Mouse (Mus musculus): ENCODE data around the gene Eef2. TPM values are rescaled to one million over a fixed set of nuclear protein-coding genes. Genes with fewer than 3 reads are reported as not detected.

The Eef2 gene
- polyA plus RNA-seq, 1 experiment, result 538 TPM

- Histone ChIP-seq H3K4me1 (ENCODE audit: control insufficient read depth, insufficient read depth, insufficient read length, low read length) (peaks cover 8% of the 10 kb centered on the region), H3K27ac (replicated peaks; ENCODE audit: low read depth, low read length) (no peak overlapping the region), H3K4me3 (ENCODE audit: insufficient read depth, low read depth, low read length) (no peak overlapping the region)
Observed at GRCm38 (mm10) chr10:81229735-81230437, 53.5 kb downstream of the Eef2 start.

DNA sequence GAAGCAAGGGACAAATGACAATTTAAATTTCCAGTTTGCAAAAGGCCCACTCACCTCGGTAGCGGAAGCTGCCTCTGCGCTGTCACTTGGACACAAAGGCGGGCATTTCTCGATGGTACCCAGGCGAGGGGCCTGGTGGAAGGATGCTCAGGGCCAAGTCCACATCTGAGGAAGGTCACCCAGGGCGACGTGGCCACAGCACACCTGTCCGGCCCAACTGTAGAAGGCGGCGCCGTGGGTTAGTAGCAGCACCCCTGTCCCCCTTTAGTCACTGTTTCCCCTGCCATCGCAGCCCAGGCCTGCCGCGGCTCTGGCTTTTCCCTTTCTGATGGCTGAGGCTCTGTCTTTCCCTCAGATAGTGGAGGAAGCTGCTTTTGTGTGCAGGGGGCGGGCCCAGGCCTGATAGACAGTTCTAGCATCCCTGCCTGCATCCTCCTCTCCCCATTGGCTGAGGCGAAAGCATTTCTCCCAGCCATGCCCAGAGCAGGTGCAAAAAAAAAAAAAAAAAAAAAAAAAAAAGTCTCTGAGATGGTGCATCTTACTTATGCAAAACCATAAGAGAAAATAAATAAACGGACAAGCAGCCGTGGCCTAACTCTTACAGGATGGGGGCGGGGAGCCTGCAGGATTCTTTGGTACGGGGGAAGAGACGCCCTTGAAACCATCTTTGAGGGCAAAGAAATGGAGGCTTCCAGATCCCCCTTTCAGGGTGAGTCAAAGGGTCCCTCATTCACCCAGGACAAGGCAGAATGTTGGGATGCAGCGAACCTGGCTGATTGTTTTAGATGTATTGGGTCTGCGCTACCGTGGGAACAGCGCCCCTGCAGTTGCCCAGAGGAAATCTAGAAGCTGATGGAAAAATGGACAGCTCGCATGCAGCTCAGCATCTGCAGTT is 54.3 kb downstream of the Eef2 start, which contains the start of gene Atcay:
TSS of gene Atcay (minus strand) at position 396 of the 895 bp plus-strand sequence.
- Histone ChIP-seq H3K27ac (replicated peaks; ENCODE audit: low read depth, low read length) (no peak within 1 kb of the TSS), H3K4me1 (ENCODE audit: control insufficient read depth, insufficient read depth, insufficient read length, low read length) (peaks cover 12% of the 10 kb centered on the region), H3K4me3 (ENCODE audit: insufficient read depth, low read depth, low read length) (no peak within 1 kb of the TSS)

GRCm38 (mm10) chr10:81231436-81231835 is 55.0 kb downstream of the Eef2 start:
- peaks cover 12% of the 10 kb centered on the region for H3K4me1 ChIP-seq (ENCODE audit: control insufficient read depth, insufficient read depth, insufficient read length, low read length)
- no peak overlapping the region for H3K27ac ChIP-seq (replicated peaks; ENCODE audit: low read depth, low read length)

More at GRCm38 (mm10) chr10:81231436-81231835, 55.0 kb downstream of the Eef2 start:
- H3K4me3 ChIP-seq (ENCODE audit: insufficient read depth, low read depth, low read length), result no peak overlapping the region

Other genes starting within 250 kb of the Eef2 start
- 7.2 and 10.3 TPM in 2 replicates for gene Gadd45b, start 246.6 kb upstream of the Eef2 start, polyA plus RNA-seq (2012; ENCODE audit: insufficient read depth, insufficient read length, missing spikeins)
- gene Gng7, start 161.7 kb upstream of the Eef2 start, polyA plus RNA-seq (2012; ENCODE audit: insufficient read depth, insufficient read length, missing spikeins), result 6.4 and 9.0 TPM in 2 replicates
- gene Diras1, start 151.0 kb upstream of the Eef2 start, polyA plus RNA-seq (2012; ENCODE audit: insufficient read depth, insufficient read length, missing spikeins), result not detected in 2 replicates
- 7.0 and 12.1 TPM in 2 replicates for gene Slc39a3, start 139.2 kb upstream of the Eef2 start, polyA plus RNA-seq (2012; ENCODE audit: insufficient read depth, insufficient read length, missing spikeins)
- 130 and 139 TPM in 2 replicates for gene Sgta, start 116.5 kb upstream of the Eef2 start, polyA plus RNA-seq (2012; ENCODE audit: insufficient read depth, insufficient read length, missing spikeins)
- gene Thop1, start 106.6 kb upstream of the Eef2 start, polyA plus RNA-seq (2012; ENCODE audit: insufficient read depth, insufficient read length, missing spikeins), result 7.0 and 11.3 TPM in 2 replicates
- gene Creb3l3, start 77.8 kb upstream of the Eef2 start, polyA plus RNA-seq (2012; ENCODE audit: insufficient read depth, insufficient read length, missing spikeins), result not detected in 2 replicates
- 64.4 and 88.3 TPM in 2 replicates for gene Map2k2, start 70.7 kb upstream of the Eef2 start, polyA plus RNA-seq (2012; ENCODE audit: insufficient read depth, insufficient read length, missing spikeins)
- gene Zbtb7a, start 41.4 kb upstream of the Eef2 start, polyA plus RNA-seq (2012; ENCODE audit: insufficient read depth, insufficient read length, missing spikeins), result 28.4 and 29.6 TPM in 2 replicates
- gene Pias4, start 8.7 kb upstream of the Eef2 start, polyA plus RNA-seq (2012; ENCODE audit: insufficient read depth, insufficient read length, missing spikeins), result 10.3 and 13.4 TPM in 2 replicates
- gene Dapk3, start 6.4 kb downstream of the Eef2 start, polyA plus RNA-seq (2012; ENCODE audit: insufficient read depth, insufficient read length, missing spikeins), result 15.7 and 31.7 TPM in 2 replicates
- gene 4930442H23Rik, start 7.2 kb downstream of the Eef2 start, polyA plus RNA-seq (2012; ENCODE audit: insufficient read depth, insufficient read length, missing spikeins), result not detected in 2 replicates
- gene Nmrk2, start 25.4 kb downstream of the Eef2 start, polyA plus RNA-seq (2012; ENCODE audit: insufficient read depth, insufficient read length, missing spikeins), result 1.4 TPM in 1 of 2 replicates, not detected in the other
- not detected in 2 replicates for gene Atcay, start 54.2 kb downstream of the Eef2 start, polyA plus RNA-seq (2012; ENCODE audit: insufficient read depth, insufficient read length, missing spikeins)
- 0.32 and 1.2 TPM in 2 replicates for gene Zfr2, start 56.5 kb downstream of the Eef2 start, polyA plus RNA-seq (2012; ENCODE audit: insufficient read depth, insufficient read length, missing spikeins)
- gene Matk, start 76.3 kb downstream of the Eef2 start, polyA plus RNA-seq (2012; ENCODE audit: insufficient read depth, insufficient read length, missing spikeins), result not detected in 2 replicates
- 122 and 144 TPM in 2 replicates for gene Mrpl54, start 90.3 kb downstream of the Eef2 start, polyA plus RNA-seq (2012; ENCODE audit: insufficient read depth, insufficient read length, missing spikeins)
- 59.5 and 82.7 TPM in 2 replicates for gene Apba3, start 90.3 kb downstream of the Eef2 start, polyA plus RNA-seq (2012; ENCODE audit: insufficient read depth, insufficient read length, missing spikeins)
- gene Tjp3, start 115.0 kb downstream of the Eef2 start, polyA plus RNA-seq (2012; ENCODE audit: insufficient read depth, insufficient read length, missing spikeins), result 1.6 TPM in 1 of 2 replicates, not detected in the other
- gene Pip5k1c, start 116.3 kb downstream of the Eef2 start, polyA plus RNA-seq (2012; ENCODE audit: insufficient read depth, insufficient read length, missing spikeins), result 10.6 and 12.4 TPM in 2 replicates
- 8.4 and 9.6 TPM in 2 replicates for gene Cactin, start 144.5 kb downstream of the Eef2 start, polyA plus RNA-seq (2012; ENCODE audit: insufficient read depth, insufficient read length, missing spikeins)
- gene Tbxa2r, start 152.1 kb downstream of the Eef2 start, polyA plus RNA-seq (2012; ENCODE audit: insufficient read depth, insufficient read length, missing spikeins), result not detected in 2 replicates
- gene Gipc3, start 166.6 kb downstream of the Eef2 start, polyA plus RNA-seq (2012; ENCODE audit: insufficient read depth, insufficient read length, missing spikeins), result 1.0 TPM in 1 of 2 replicates, not detected in the other
- 66.1 and 78.7 TPM in 2 replicates for gene Hmg20b, start 173.8 kb downstream of the Eef2 start, polyA plus RNA-seq (2012; ENCODE audit: insufficient read depth, insufficient read length, missing spikeins)
- 8.3 and 11.5 TPM in 2 replicates for gene Mfsd12, start 180.9 kb downstream of the Eef2 start, polyA plus RNA-seq (2012; ENCODE audit: insufficient read depth, insufficient read length, missing spikeins)
- gene 4930404N11Rik, start 189.2 kb downstream of the Eef2 start, polyA plus RNA-seq (2012; ENCODE audit: insufficient read depth, insufficient read length, missing spikeins), result not detected in 2 replicates
- gene Fzr1, start 201.9 kb downstream of the Eef2 start, polyA plus RNA-seq (2012; ENCODE audit: insufficient read depth, insufficient read length, missing spikeins), result 9.3 and 10.3 TPM in 2 replicates
- 25.1 and 35.9 TPM in 2 replicates for gene Dohh, start 207.8 kb downstream of the Eef2 start, polyA plus RNA-seq (2012; ENCODE audit: insufficient read depth, insufficient read length, missing spikeins)
- 2.4 TPM in 1 of 2 replicates, not detected in the other for gene Gm48551, start 207.8 kb downstream of the Eef2 start, polyA plus RNA-seq (2012; ENCODE audit: insufficient read depth, insufficient read length, missing spikeins)
- gene Gm48552, start 212.4 kb downstream of the Eef2 start, polyA plus RNA-seq (2012; ENCODE audit: insufficient read depth, insufficient read length, missing spikeins), result not detected in 2 replicates
- gene Smim24, start 216.4 kb downstream of the Eef2 start, polyA plus RNA-seq (2012; ENCODE audit: insufficient read depth, insufficient read length, missing spikeins), result 1.9 and 5.3 TPM in 2 replicates